35 mouse cellular contexts compared by ENCODE assay signal in genomic region chr7:40799794-40800193, GRCm38 (mm10).
"Had no signal": no experiment of that assay in that cellular context is flagged by ENCODE, and none has a peak within 500 bp of the region (broad histone marks: within the 10 kb centered on the region; RNA-seq: fewer than 3 reads in every experiment).

No protein-coding gene starts in this region.

- H3K4me1 ChIP-seq: heart, embryonic 10.5 days; heart, embryonic 12.5 days; heart, embryonic 13.5 days; heart, embryonic 15.5 days; hindbrain, embryonic 12.5 days; hindbrain, embryonic 15.5 days; intestine, embryonic 15.5 days; kidney, embryonic 15.5 days had no signal

- H3K4me3 ChIP-seq: heart, embryonic 10.5 days; heart, embryonic 12.5 days; heart, embryonic 13.5 days; heart, embryonic 15.5 days; hindbrain, embryonic 12.5 days; hindbrain, embryonic 13.5 days; hindbrain, embryonic 15.5 days; intestine, embryonic 15.5 days; kidney, embryonic 15.5 days; layer of hippocampus, adult 2 months; left cerebral cortex, adult 2 months had no signal

- H3K27me3 ChIP-seq: heart, embryonic 12.5 days; heart, embryonic 13.5 days; heart, embryonic 15.5 days; hindbrain, embryonic 12.5 days; hindbrain, embryonic 13.5 days; hindbrain, embryonic 15.5 days; intestine, embryonic 15.5 days; kidney, embryonic 15.5 days had no signal

- H3K9ac ChIP-seq: heart, embryonic 12.5 days; heart, embryonic 13.5 days; heart, embryonic 15.5 days; hindbrain, embryonic 12.5 days; hindbrain, embryonic 13.5 days; hindbrain, embryonic 14.5 days; hindbrain, embryonic 15.5 days; intestine, embryonic 15.5 days; kidney, embryonic 15.5 days had no signal

- H3K36me3 ChIP-seq: heart, embryonic 10.5 days; heart, embryonic 12.5 days; heart, embryonic 13.5 days; heart, embryonic 15.5 days; hindbrain, embryonic 12.5 days; hindbrain, embryonic 13.5 days; hindbrain, embryonic 15.5 days; intestine, embryonic 15.5 days; kidney, embryonic 15.5 days had no signal

- ATAC-seq: hindbrain, embryonic 16.5 days; hindbrain, postnatal 0 days; inflammation-experienced regulatory T-cells, adult 6 months; intestine, embryonic 15.5 days; intestine, embryonic 16.5 days; intestine, postnatal 0 days had no signal

- DNase-seq: heart, postnatal 10 days; heart, postnatal 14 days; heart, postnatal 36 days; heart, postnatal 4 days; kidney, adult 11 months; kidney, adult 18-20 months; kidney, adult 2 months; kidney, adult 8-10 months; kidney, adult 9 months; kidney, postnatal 10 days; kidney, postnatal 14 days; kidney, postnatal 25 days; kidney, postnatal 36 days; kidney, postnatal 4 days; layer of hippocampus, adult 9-11 months; layer of hippocampus, postnatal 36 days had no signal

- H3K27ac ChIP-seq: heart, embryonic 10.5 days; heart, embryonic 13.5 days; heart, embryonic 15.5 days; hindbrain, embryonic 12.5 days; hindbrain, embryonic 13.5 days; hindbrain, embryonic 14.5 days; hindbrain, embryonic 15.5 days; hindbrain, postnatal 0 days; intestine, embryonic 15.5 days; kidney, embryonic 15.5 days; kidney, postnatal 0 days; layer of hippocampus, adult 2 months; left cerebral cortex, adult 2 months had no signal

- H3K9me3 ChIP-seq: heart, embryonic 10.5 days; heart, embryonic 12.5 days; heart, embryonic 13.5 days; heart, embryonic 15.5 days; hindbrain, embryonic 12.5 days; hindbrain, embryonic 13.5 days; hindbrain, embryonic 15.5 days; intestine, embryonic 15.5 days; kidney, embryonic 15.5 days had no signal

- H3K4me2 ChIP-seq: heart, embryonic 11.5 days; heart, embryonic 12.5 days; heart, embryonic 13.5 days; heart, embryonic 15.5 days; hindbrain, embryonic 12.5 days; hindbrain, embryonic 13.5 days; hindbrain, embryonic 14.5 days; hindbrain, embryonic 15.5 days; intestine, embryonic 15.5 days; kidney, embryonic 15.5 days had no signal
